Mouse (Mus musculus) neural tube, embryonic 15.5 days (tissue): Measurements from ENCODE around the gene Umodl1. TPM values are rescaled to one million over a fixed set of nuclear protein-coding genes. Genes with fewer than 3 reads are reported as not detected.
A peak's percentile ranks its signal among the peaks of the same experiment; 100 is the strongest.

Source experiments
- ATAC-seq: fragments of 200-750 bp; cut with Nextera tagmentation; 2 replicates; pipeline ENCODE4 v1.8.0; 2017; ENCODE audit warnings: mild to moderate bottlenecking, moderate TSS enrichment, moderate library complexity; ENCODE audit not compliant: low FRiP score
- H3K27ac ChIP-seq: fragments of 300-500 bp; sonication (generic); replicated peaks from 2 replicates; pipeline ENCODE4 v1.5.1; 2015; ENCODE audit warnings: mild to moderate bottlenecking, inconsistent platforms
- H3K27me3 ChIP-seq: fragments of 300-500 bp; sonication (generic); replicated peaks from 2 replicates; pipeline ENCODE4 v1.6.1; 2015; ENCODE audit warnings: inconsistent platforms
- H3K36me3 ChIP-seq: fragments of 300-500 bp; sonication (generic); 2 replicates; pipeline ENCODE4 v1.6.1; 2015; ENCODE audit warnings: inconsistent platforms
- H3K4me1 ChIP-seq: fragments of 300-500 bp; sonication (generic); 2 replicates; pipeline ENCODE4 v1.6.1; 2015; ENCODE audit warnings: inconsistent platforms
- H3K4me2 ChIP-seq: fragments of 300-500 bp; sonication (generic); 2 replicates; pipeline ENCODE4 v1.6.1; 2015; ENCODE audit warnings: inconsistent platforms, mild to moderate bottlenecking, moderate library complexity
- H3K4me3 ChIP-seq: fragments of 300-500 bp; sonication (generic); replicated peaks from 2 replicates; pipeline ENCODE4 v1.5.1; 2015; ENCODE audit warnings: mild to moderate bottlenecking, inconsistent platforms
- H3K9ac ChIP-seq: fragments of 300-500 bp; sonication (generic); replicated peaks from 2 replicates; pipeline ENCODE4 v1.6.1; 2015; ENCODE audit warnings: mild to moderate bottlenecking, inconsistent platforms
- H3K9me3 ChIP-seq: fragments of 300-500 bp; sonication (generic); replicated peaks from 2 replicates; pipeline ENCODE4 v1.6.1; 2016; ENCODE audit warnings: inconsistent platforms
- WGBS: fragments of 180-500 bp; shearing (Covaris S2); methylation state at CpG from one replicate; pipeline ENCODE4 v1.1.7; 2015; ENCODE audit warnings: mixed read lengths; 5-methylcytosine and 5-hydroxymethylcytosine counted together
- microRNA-seq: library from miRNA; unstranded; fragments of <30 nt; microRNA quantifications from one replicate; pipeline ENCODE4, GENCODE M21; 2017
- polyA plus RNA-seq: library from polyadenylated mRNA; unstranded; fragments of >200 nt; fragmentation: Nextera tagmentation; extraction: Ambion mirVana; gene quantifications from 2 replicates; pipeline ENCODE4 v1.2.1, GENCODE M21; 2015

Gene Umodl1
- polyA plus RNA-seq, 1 experiment from 2014 or later, result 0.03 TPM

- WGBS, result 78% methylated on average over 7 of the region's 7 CpGs
- no peak overlapping the region for H3K4me2 ChIP-seq
- H3K4me3 ChIP-seq, result no peak overlapping the region
- no peaks in the 10 kb centered on the region for H3K36me3 ChIP-seq
- H3K27ac ChIP-seq, result no peak overlapping the region
- peaks cover 9% of the 10 kb centered on the region for H3K4me1 ChIP-seq
- H3K9ac ChIP-seq, result no peak overlapping the region
- ATAC-seq, result no peak
- no peaks in the 10 kb centered on the region for H3K9me3 ChIP-seq
- H3K27me3 ChIP-seq, result no peaks in the 10 kb centered on the region
Measured at GRCm38 (mm10) chr17:31040421-31040820, 86.0 kb downstream of the Umodl1 start.

- H3K36me3 ChIP-seq, result no peaks in the 10 kb centered on the region
- H3K27ac ChIP-seq, result no peak overlapping the region
- no peak for ATAC-seq
- H3K9me3 ChIP-seq, result no peaks in the 10 kb centered on the region
- H3K27me3 ChIP-seq, result no peaks in the 10 kb centered on the region
- no peak overlapping the region for H3K9ac ChIP-seq
- H3K4me2 ChIP-seq, result no peak overlapping the region
- H3K4me1 ChIP-seq, result no peaks in the 10 kb centered on the region; the same call in 1 of the 2 replicates
- H3K4me3 ChIP-seq, result no peak overlapping the region
- 37% methylated on average over 2 of the region's 2 CpGs for WGBS
Measured at GRCm38 (mm10) chr17:31042751-31043150, 88.3 kb downstream of the Umodl1 start.

- peak within 1 kb of the TSS; percentile 78 for H3K4me3 ChIP-seq
- no peaks in the 10 kb centered on the region for H3K27me3 ChIP-seq
- H3K4me1 ChIP-seq, result peaks cover 42% of the 10 kb centered on the region
- peak within 1 kb of the TSS; percentile 86 for H3K27ac ChIP-seq
- WGBS, result 1% methylated on average over 49 of the region's 49 CpGs
- no peaks in the 10 kb centered on the region for H3K36me3 ChIP-seq
- peak within 1 kb of the TSS; percentile 76 for H3K9ac ChIP-seq
- 0 out of 2 replicates have a peak, but pooled peaks cover 11% of the 10 kb centered on the region for H3K9me3 ChIP-seq
- ATAC-seq, result peak; percentile 88
- H3K4me2 ChIP-seq, result peak within 1 kb of the TSS; percentile 91
Measured at GRCm38 (mm10) chr17:31057151-31057890, 102.9 kb downstream of the Umodl1 start, which contains the start of gene Abcg1. Gene Abcg1, plus strand, starts transcription at chr17:31057675.

- Histone ChIP-seq H3K36me3 (no peaks in the 10 kb centered on the region), H3K27ac (peak overlapping the region; percentile 86), H3K4me2 (peak overlapping the region; percentile 91), H3K9ac (peak overlapping the region; percentile 76), H3K4me1 (peaks cover 42% of the 10 kb centered on the region), H3K27me3 (no peaks in the 10 kb centered on the region), H3K4me3 (peak overlapping the region; percentile 78), H3K9me3 (0 out of 2 replicates have a peak, but pooled peaks cover 11% of the 10 kb centered on the region)
- peak; percentile 51 for ATAC-seq
- WGBS, result 1% methylated on average over 30 of the region's 31 CpGs
Measured at GRCm38 (mm10) chr17:31057891-31058744, 103.7 kb downstream of the Umodl1 start.

- under 1% methylated on average over 13 of the region's 13 CpGs for WGBS
- H3K4me1 ChIP-seq, result peaks cover 42% of the 10 kb centered on the region
- H3K9me3 ChIP-seq, result 0 out of 2 replicates have a peak, but pooled peaks cover 7% of the 10 kb centered on the region
- peak overlapping the region; percentile 76 for H3K9ac ChIP-seq
- peak overlapping the region; percentile 91 for H3K4me2 ChIP-seq
- peak overlapping the region; percentile 78 for H3K4me3 ChIP-seq
- no peaks in the 10 kb centered on the region for H3K27me3 ChIP-seq
- H3K27ac ChIP-seq, result peak overlapping the region; percentile 86
- peak; percentile 28 for ATAC-seq
- no peaks in the 10 kb centered on the region for H3K36me3 ChIP-seq
Measured at GRCm38 (mm10) chr17:31058745-31059085, 104.3 kb downstream of the Umodl1 start.

- ATAC-seq, result no peak
- Histone ChIP-seq H3K4me3 (no peak overlapping the region), H3K4me2 (peak overlapping the region; percentile 91; the same call in 1 of the 2 replicates), H3K9ac (no peak overlapping the region), H3K36me3 (0 out of 2 replicates have a peak, but pooled peaks cover under 1% of the 10 kb centered on the region), H3K27me3 (no peaks in the 10 kb centered on the region), H3K4me1 (peaks cover 42% of the 10 kb centered on the region), H3K9me3 (no peaks in the 10 kb centered on the region), H3K27ac (no peak overlapping the region)
- WGBS, result 76% methylated on average over 4 of the region's 4 CpGs
Measured at GRCm38 (mm10) chr17:31060196-31060587, 105.8 kb downstream of the Umodl1 start.

Small RNA genes lying within 50 kb of the gene (microRNA-seq; reads per million reads assigned to microRNA genes)
- not detected for gene Gm24026

Other genes with a start within 250 kb of the Umodl1 start
- gene Glp1r, start 52.8 kb upstream of the Umodl1 start, polyA plus RNA-seq, result 1.0 and 1.2 TPM in 2 replicates
- gene Abcg1, start 103.0 kb downstream of the Umodl1 start, polyA plus RNA-seq, result 18.5 and 19.9 TPM in 2 replicates
- 3.2 and 32.6 TPM in 2 replicates for gene Tff3, start 175.0 kb downstream of the Umodl1 start, polyA plus RNA-seq
- gene Tff2, start 189.6 kb downstream of the Umodl1 start, polyA plus RNA-seq, result not detected in 2 replicates
- gene Tff1, start 210.6 kb downstream of the Umodl1 start, polyA plus RNA-seq, result 4.6 TPM in 1 of 2 replicates, not detected in the other
- 0.06 TPM in 1 of 2 replicates, not detected in the other for gene Tmprss3, start 244.3 kb downstream of the Umodl1 start, polyA plus RNA-seq